Mouse (Mus musculus): ENCODE measurements at regions not wholly inside any gene's neighbourhood (a gene's known extent, or its start where the extent isn't known, plus 50 kb on each side); places are given as distances from the start of the nearest gene placed in this dataset.
A peak's percentile ranks its signal among the peaks of the same experiment; 100 is the strongest.

- Histone ChIP-seq H3K27ac (ENCODE audit: low read length) (no peak overlapping the region), H3K4me2 (ENCODE audit: low read depth, low read length) (no peak overlapping the region), H3K4me3 (ENCODE audit: low read length) (no peak overlapping the region), H3K9ac (ENCODE audit: low read length) (no peak overlapping the region), H3K4me1 (ENCODE audit: control insufficient read depth, insufficient read depth, low read length) (peaks cover 18% of the 10 kb centered on the region), H3K27me3 (ENCODE audit: control insufficient read depth, insufficient read depth, low read length) (no peaks in the 10 kb centered on the region), H3K36me3 (ENCODE audit: control insufficient read depth, insufficient read depth) (no peaks in the 10 kb centered on the region), H3K9me3 (replicated peaks; ENCODE audit: control insufficient read depth, low read length) (no peaks in the 10 kb centered on the region)
- 86% methylated on average over 8 of the region's 8 CpGs for WGBS
- ATAC-seq (replicated peaks; ENCODE audit: extremely low read depth, insufficient read depth, low FRiP score) = no peak
Measured at GRCm38 (mm10) chr11:113146762-113147161, 364.7 kb downstream of the Sox9 start.

- no peaks in the 10 kb centered on the region for H3K9me3 ChIP-seq (replicated peaks; ENCODE audit: control insufficient read depth, low read length)
- H3K27ac ChIP-seq (ENCODE audit: low read length) = no peak overlapping the region
- 64% methylated on average over 17 of the region's 17 CpGs for WGBS
- ATAC-seq (replicated peaks; ENCODE audit: extremely low read depth, insufficient read depth, low FRiP score) = no peak
- H3K4me3 ChIP-seq (ENCODE audit: low read length) = no peak overlapping the region
- no peak overlapping the region for H3K9ac ChIP-seq (ENCODE audit: low read length)
- peaks cover 17% of the 10 kb centered on the region for H3K4me1 ChIP-seq (ENCODE audit: control insufficient read depth, insufficient read depth, low read length)
- H3K36me3 ChIP-seq (ENCODE audit: control insufficient read depth, insufficient read depth) = no peaks in the 10 kb centered on the region
- H3K27me3 ChIP-seq (ENCODE audit: control insufficient read depth, insufficient read depth, low read length) = no peaks in the 10 kb centered on the region
- no peak overlapping the region for H3K4me2 ChIP-seq (ENCODE audit: low read depth, low read length)
Measured at GRCm38 (mm10) chr11:113147535-113148197, 365.6 kb downstream of the Sox9 start.

- 73% methylated on average over 9 of the region's 9 CpGs for WGBS
- Histone ChIP-seq H3K36me3 (ENCODE audit: control insufficient read depth, insufficient read depth) (no peaks in the 10 kb centered on the region), H3K27me3 (ENCODE audit: control insufficient read depth, insufficient read depth, low read length) (no peaks in the 10 kb centered on the region), H3K9ac (ENCODE audit: low read length) (no peak overlapping the region), H3K4me3 (ENCODE audit: low read length) (no peak overlapping the region), H3K4me2 (ENCODE audit: low read depth, low read length) (no peak overlapping the region), H3K27ac (ENCODE audit: low read length) (no peak overlapping the region), H3K4me1 (ENCODE audit: control insufficient read depth, insufficient read depth, low read length) (peaks cover 14% of the 10 kb centered on the region), H3K9me3 (replicated peaks; ENCODE audit: control insufficient read depth, low read length) (no peaks in the 10 kb centered on the region)
- ATAC-seq (replicated peaks; ENCODE audit: extremely low read depth, insufficient read depth, low FRiP score) = no peak
Measured at GRCm38 (mm10) chr11:113148198-113148537, 366.1 kb downstream of the Sox9 start.

- H3K27me3 ChIP-seq (ENCODE audit: control insufficient read depth, insufficient read depth, low read length) = no peaks in the 10 kb centered on the region
- no peak overlapping the region for H3K27ac ChIP-seq (ENCODE audit: low read length)
- no peak overlapping the region for H3K4me3 ChIP-seq (ENCODE audit: low read length)
- no peaks in the 10 kb centered on the region for H3K9me3 ChIP-seq (replicated peaks; ENCODE audit: control insufficient read depth, low read length)
- no peak overlapping the region for H3K9ac ChIP-seq (ENCODE audit: low read length)
- ATAC-seq (replicated peaks; ENCODE audit: extremely low read depth, insufficient read depth, low FRiP score) = no peak
- WGBS = 89% methylated on average over 6 of the region's 6 CpGs
- H3K4me1 ChIP-seq (ENCODE audit: control insufficient read depth, insufficient read depth, low read length) = 0 out of 2 replicates have a peak, but pooled peaks cover 3% of the 10 kb centered on the region
- H3K36me3 ChIP-seq (ENCODE audit: control insufficient read depth, insufficient read depth) = no peaks in the 10 kb centered on the region
- no peak overlapping the region for H3K4me2 ChIP-seq (ENCODE audit: low read depth, low read length)
Measured at GRCm38 (mm10) chr11:113155515-113155914, 373.5 kb downstream of the Sox9 start.

GRCm38 (mm10) chr11:113163941-113164340, 381.9 kb downstream of the Sox9 start:
- 59% methylated on average over 3 of the region's 3 CpGs for WGBS
- no peak overlapping the region for H3K27ac ChIP-seq (ENCODE audit: low read length)
- ATAC-seq (replicated peaks; ENCODE audit: extremely low read depth, insufficient read depth, low FRiP score) = no peak

GRCm38 (mm10) chr11:113164510-113164909, 382.5 kb downstream of the Sox9 start:
- H3K4me2 ChIP-seq (ENCODE audit: low read depth, low read length) = peak overlapping the region; percentile 64
- 23% methylated on average over 10 of the region's 10 CpGs for WGBS
- H3K4me1 ChIP-seq (ENCODE audit: control insufficient read depth, insufficient read depth, low read length) = peaks cover 22% of the 10 kb centered on the region
- peaks cover 2% of the 10 kb centered on the region; the same call in 1 of the 2 replicates for H3K36me3 ChIP-seq (ENCODE audit: control insufficient read depth, insufficient read depth)
- no peak overlapping the region for H3K9ac ChIP-seq (ENCODE audit: low read length)
- no peak overlapping the region for H3K27ac ChIP-seq (ENCODE audit: low read length)
- H3K27me3 ChIP-seq (ENCODE audit: control insufficient read depth, insufficient read depth, low read length) = no peaks in the 10 kb centered on the region
- ATAC-seq (replicated peaks; ENCODE audit: extremely low read depth, insufficient read depth, low FRiP score) = no peak
- no peaks in the 10 kb centered on the region for H3K9me3 ChIP-seq (replicated peaks; ENCODE audit: control insufficient read depth, low read length)
- H3K4me3 ChIP-seq (ENCODE audit: low read length) = peak overlapping the region; percentile 34; the same call in 1 of the 2 replicates

More at GRCm38 (mm10) chr11:113163941-113164340, 381.9 kb downstream of the Sox9 start:
- peaks cover 22% of the 10 kb centered on the region for H3K4me1 ChIP-seq (ENCODE audit: control insufficient read depth, insufficient read depth, low read length)
- H3K4me3 ChIP-seq (ENCODE audit: low read length) = no peak overlapping the region
- peaks cover 2% of the 10 kb centered on the region; the same call in 1 of the 2 replicates for H3K36me3 ChIP-seq (ENCODE audit: control insufficient read depth, insufficient read depth)
- no peaks in the 10 kb centered on the region for H3K9me3 ChIP-seq (replicated peaks; ENCODE audit: control insufficient read depth, low read length)
- H3K9ac ChIP-seq (ENCODE audit: low read length) = no peak overlapping the region
- no peak overlapping the region for H3K4me2 ChIP-seq (ENCODE audit: low read depth, low read length)
- H3K27me3 ChIP-seq (ENCODE audit: control insufficient read depth, insufficient read depth, low read length) = no peaks in the 10 kb centered on the region

GRCm38 (mm10) chr11:113165069-113165795, 383.2 kb downstream of the Sox9 start:
- H3K9me3 ChIP-seq (replicated peaks; ENCODE audit: control insufficient read depth, low read length) = no peaks in the 10 kb centered on the region
- peak overlapping the region; percentile 64 for H3K4me2 ChIP-seq (ENCODE audit: low read depth, low read length)
- no peaks in the 10 kb centered on the region for H3K27me3 ChIP-seq (ENCODE audit: control insufficient read depth, insufficient read depth, low read length)
- H3K4me3 ChIP-seq (ENCODE audit: low read length) = peak overlapping the region; percentile 34
- peaks cover 2% of the 10 kb centered on the region; the same call in 1 of the 2 replicates for H3K36me3 ChIP-seq (ENCODE audit: control insufficient read depth, insufficient read depth)
- ATAC-seq (replicated peaks; ENCODE audit: extremely low read depth, insufficient read depth, low FRiP score) = peak; percentile 68
- peak overlapping the region; percentile 56 for H3K9ac ChIP-seq (ENCODE audit: low read length)
- H3K27ac ChIP-seq (ENCODE audit: low read length) = peak overlapping the region; percentile 33
- WGBS = 8% methylated on average over 23 of the region's 23 CpGs
- peaks cover 22% of the 10 kb centered on the region for H3K4me1 ChIP-seq (ENCODE audit: control insufficient read depth, insufficient read depth, low read length)

- 0 out of 2 replicates have a peak overlapping the region, but pooled peaks have one; percentile 18 for H3K9ac ChIP-seq (ENCODE audit: low read length)
- H3K27me3 ChIP-seq (ENCODE audit: control insufficient read depth, insufficient read depth, low read length) = no peaks in the 10 kb centered on the region
- peaks cover under 1% of the 10 kb centered on the region; the same call in 1 of the 2 replicates for H3K36me3 ChIP-seq (ENCODE audit: control insufficient read depth, insufficient read depth)
- H3K4me2 ChIP-seq (ENCODE audit: low read depth, low read length) = no peak overlapping the region
- ATAC-seq (replicated peaks; ENCODE audit: extremely low read depth, insufficient read depth, low FRiP score) = peak; percentile 38; the same call in 1 of the 2 replicates
- 49% methylated on average over 4 of the region's 4 CpGs for WGBS
- peak overlapping the region; percentile 41 for H3K27ac ChIP-seq (ENCODE audit: low read length)
- no peaks in the 10 kb centered on the region for H3K9me3 ChIP-seq (replicated peaks; ENCODE audit: control insufficient read depth, low read length)
- peaks cover 24% of the 10 kb centered on the region for H3K4me1 ChIP-seq (ENCODE audit: control insufficient read depth, insufficient read depth, low read length)
- H3K4me3 ChIP-seq (ENCODE audit: low read length) = no peak overlapping the region
Measured at GRCm38 (mm10) chr11:113166517-113166916, 384.5 kb downstream of the Sox9 start.

GRCm38 (mm10) chr11:113172497-113173140, 390.6 kb downstream of the Sox9 start:
- H3K9me3 ChIP-seq (replicated peaks; ENCODE audit: control insufficient read depth, low read length) = no peaks in the 10 kb centered on the region
- H3K27me3 ChIP-seq (ENCODE audit: control insufficient read depth, insufficient read depth, low read length) = no peaks in the 10 kb centered on the region
- 23% methylated on average over 15 of the region's 16 CpGs for WGBS
- no peaks in the 10 kb centered on the region for H3K36me3 ChIP-seq (ENCODE audit: control insufficient read depth, insufficient read depth)
- H3K27ac ChIP-seq (ENCODE audit: low read length) = peak overlapping the region; percentile 86
- peak overlapping the region; percentile 61 for H3K4me2 ChIP-seq (ENCODE audit: low read depth, low read length)
- peak overlapping the region; percentile 75 for H3K9ac ChIP-seq (ENCODE audit: low read length)
- H3K4me3 ChIP-seq (ENCODE audit: low read length) = peak overlapping the region; percentile 66
- peaks cover 7% of the 10 kb centered on the region for H3K4me1 ChIP-seq (ENCODE audit: control insufficient read depth, insufficient read depth, low read length)
- ATAC-seq (replicated peaks; ENCODE audit: extremely low read depth, insufficient read depth, low FRiP score) = peak; percentile 76

Data from heart, embryonic 16.5 days (tissue).